Mouse (Mus musculus) Patski (cell line): ENCODE results near the gene Trcg1. TPM values are rescaled to one million over a fixed set of nuclear protein-coding genes. Genes with fewer than 3 reads are reported as not detected.
A peak's percentile ranks its signal among the peaks of the same experiment; 100 is the strongest.
"Not testable (repeated sequence)": the region's sequence is repeated elsewhere in the genome, so short reads cannot be mapped to it uniquely, and the experiment has no call there.

Source experiments
- ATAC-seq: fragments of 100-300 bp; one replicate; pipeline ENCODE4 v1.8.0; 2021
- CTCF ChIA-PET: fragments of 350-600 bp; sonication (Branson Sonifier 250); formaldehyde crosslinking; loops from one replicate; lab custom pipeline; 2022; ENCODE audit warnings: inconsistent platforms; lab: Charles Lee
- POLR2A ChIA-PET: fragments of 350-600 bp; sonication (Branson Sonifier 250); formaldehyde crosslinking; loops from one replicate; lab custom pipeline; 2022; ENCODE audit warnings: antibody characterized with exemption, inconsistent platforms; lab: Charles Lee
- DNase-seq: peaks from one replicate; pipeline ENCODE4 v3.0.0-alpha.2; 2011; ENCODE audit warnings: low read depth, low spot score
- H3K27me3 ChIP-seq: fragments of 371-371 bp; one replicate; pipeline ENCODE4 v1.5.1; 2021
- CTCF ChIP-seq: fragments of 100-300 bp; IDR thresholded peaks from one replicate; pipeline ENCODE4 v1.5.1; 2021
- in situ Hi-C: fragments of 300-500 bp; cut with MboI; formaldehyde crosslinking; loops from 3 replicates; pipeline ENCODE4 v1.11.1; 2018; ENCODE audit warnings: low pct_unique_long_range_greater_than_20kb, mixed read lengths
- polyA plus RNA-seq: library from polyadenylated mRNA; unstranded; gene quantifications from one replicate; pipeline ENCODE4 v1.2.3, GENCODE M21; 2021

Gene Trcg1
- polyA plus RNA-seq, 1 experiment from 2014 or later = not detected

GRCm38 (mm10) chr9:57219511-57219910 lies 16.8 kb upstream of the Trcg1 start:
- in situ Hi-C loops = loop anchor here (10.0 kb wide), 2 partner anchors 165 to 325 kb away; no protein-coding TSS in a partner anchor
- ChIA-PET CTCF (interaction anchor here (1.4 to 2.0 kb wide), 3 partner anchors 10 to 326 kb away, joined by 3 to 7 read pairs (median 4); no protein-coding TSS in a partner anchor), POLR2A (interaction anchor here (0.7 kb wide), 1 partner anchor 246 kb away, joined by 4 read pairs; no protein-coding TSS in a partner anchor)
- DNase-seq = no peak
- no peaks in the 10 kb centered on the region for H3K27me3 ChIP-seq
- no peak for TF ChIP-seq CTCF
- ATAC-seq = no peak

- POLR2A ChIA-PET = interaction anchor here (0.7 kb wide), 1 partner anchor 245 kb away, joined by 4 read pairs; no protein-coding TSS in a partner anchor
- ATAC-seq = no peak
- TF ChIP-seq CTCF = peak; percentile 68
- CTCF ChIA-PET = interaction anchor here (0.7 to 2.0 kb wide), 7 partner anchors 9 to 329 kb away, joined by 3 to 7 read pairs (median 3); no protein-coding TSS in a partner anchor
- DNase-seq = no peak
- in situ Hi-C loops = no loop called here
- H3K27me3 ChIP-seq = no peaks in the 10 kb centered on the region
Measured at GRCm38 (mm10) chr9:57220356-57220755, 16.0 kb upstream of the Trcg1 start.

GRCm38 (mm10) chr9:57223341-57223740 lies 13.0 kb upstream of the Trcg1 start:
- in situ Hi-C loops = no loop called here
- CTCF ChIA-PET = no interaction called here
- POLR2A ChIA-PET = no interaction called here
- no peak for DNase-seq
- H3K27me3 ChIP-seq = no peaks in the 10 kb centered on the region
- no peak for TF ChIP-seq CTCF
- ATAC-seq = no peak

DNA sequence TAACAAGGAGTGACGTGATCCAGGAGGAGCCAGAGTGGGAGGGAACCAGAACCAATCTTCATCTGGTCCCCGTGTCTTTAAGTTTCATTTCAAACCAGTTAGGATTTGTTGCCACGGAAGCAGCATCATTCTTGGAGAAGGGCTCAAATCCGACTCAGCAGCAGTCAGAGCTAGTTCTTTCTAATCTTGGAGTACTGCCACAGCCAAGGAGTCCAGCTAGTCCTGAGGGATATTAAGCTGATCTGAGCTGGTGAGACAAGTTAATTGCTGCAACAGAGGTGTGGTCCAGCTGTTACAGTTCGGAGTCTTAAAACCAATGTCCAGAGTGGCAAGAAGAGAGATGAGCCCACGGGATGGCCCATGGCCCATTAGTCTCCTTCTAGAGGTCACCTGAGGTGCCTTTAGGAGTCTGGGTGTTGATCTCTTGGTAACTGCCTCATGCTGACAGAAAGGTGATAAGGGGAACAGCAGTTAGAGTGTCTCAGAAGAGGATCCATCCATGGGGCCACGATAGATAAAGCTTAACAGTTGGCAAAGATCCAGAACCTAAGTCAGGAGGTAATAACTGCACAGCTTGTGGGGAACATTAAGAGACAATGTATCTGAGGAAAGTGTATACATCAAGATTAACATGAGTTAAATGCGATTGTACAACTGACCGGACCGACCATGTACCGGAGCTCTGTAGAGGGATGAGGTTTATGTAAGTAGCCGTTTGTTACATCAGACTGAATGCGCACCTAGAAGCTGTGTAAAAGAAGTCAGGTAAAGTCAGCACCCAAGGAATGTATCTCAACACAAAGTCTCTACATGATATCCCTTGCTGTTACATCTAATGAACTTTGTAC lies 10.4 kb upstream of the Trcg1 start:
- DNase-seq = no peak
- ChIA-PET CTCF (interaction anchor here (0.8 to 1.2 kb wide), 2 partner anchors 16 to 20 kb away, joined by 3 read pairs; no protein-coding TSS in a partner anchor), POLR2A (no interaction called here)
- TF ChIP-seq CTCF = no peak
- no peak for ATAC-seq
- in situ Hi-C loops = no loop called here
- no peaks in the 10 kb centered on the region for H3K27me3 ChIP-seq

- CTCF ChIA-PET = interaction anchor here (1.2 kb wide), 1 partner anchor 20 kb away, joined by 3 read pairs; no protein-coding TSS in a partner anchor
- POLR2A ChIA-PET, in situ Hi-C loops, ATAC-seq, H3K27me3 ChIP-seq, DNase-seq: not testable (repeated sequence)
Measured at GRCm38 (mm10) chr9:57226628-57227122, 9.7 kb upstream of the Trcg1 start.

DNA sequence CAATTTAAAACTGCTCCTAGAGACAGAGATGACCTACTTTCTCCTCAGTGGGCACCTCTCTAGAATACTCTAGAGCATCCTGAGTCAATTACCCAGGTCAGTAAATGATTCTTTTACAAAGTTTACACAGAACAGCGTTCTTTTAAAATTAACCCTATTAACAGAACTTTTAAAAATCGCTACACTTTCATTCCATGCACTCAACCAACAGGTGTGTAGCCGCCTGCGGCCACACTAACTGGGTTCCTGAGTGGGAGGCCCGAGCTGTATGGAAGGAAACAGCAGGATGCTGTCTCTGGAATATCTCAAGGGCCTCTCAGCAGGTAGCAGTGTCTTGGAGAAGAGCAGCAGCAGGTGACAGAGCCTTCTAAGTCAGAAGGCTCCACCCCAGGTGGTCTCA lies 9.2 kb upstream of the Trcg1 start:
- no peak for TF ChIP-seq CTCF
- CTCF ChIA-PET = interaction anchor here (1.2 kb wide), 1 partner anchor 19 kb away, joined by 3 read pairs; no protein-coding TSS in a partner anchor
- no peak for ATAC-seq
- H3K27me3 ChIP-seq = no peaks in the 10 kb centered on the region
- in situ Hi-C loops = no loop called here
- POLR2A ChIA-PET = no interaction called here
- no peak for DNase-seq

DNA sequence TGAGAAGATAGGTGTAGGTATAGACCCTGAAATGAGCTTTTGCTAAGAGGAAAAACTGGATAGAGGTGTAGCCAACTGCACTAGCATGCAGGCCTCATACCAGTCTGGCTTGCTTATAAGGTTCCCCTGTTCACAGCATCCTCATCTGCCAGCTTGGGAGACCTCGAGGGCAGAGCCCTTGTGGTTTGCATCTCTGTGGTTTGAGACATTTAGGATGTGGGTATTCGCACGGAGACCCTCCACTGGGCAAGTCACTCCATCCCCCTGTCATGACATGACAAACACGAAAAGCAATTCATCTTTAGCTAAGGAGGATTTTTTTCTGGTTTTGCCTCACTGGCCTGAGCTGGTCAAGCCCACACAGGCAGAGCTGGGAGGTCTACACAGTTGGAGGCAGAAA lies 8.2 kb upstream of the Trcg1 start:
- in situ Hi-C loops = no loop called here
- no peak for ATAC-seq
- no peak for DNase-seq
- CTCF ChIA-PET = interaction anchor here (1.6 to 2.2 kb wide), 2 partner anchors 8 to 9 kb away, joined by 4 to 7 read pairs; no protein-coding TSS in a partner anchor
- POLR2A ChIA-PET = interaction anchor here (0.9 kb wide), 1 partner anchor 26 kb away, joined by 3 read pairs; no protein-coding TSS in a partner anchor
- TF ChIP-seq CTCF = no peak
- no peaks in the 10 kb centered on the region for H3K27me3 ChIP-seq

- ATAC-seq (no peak), DNase-seq (no peak)
- no peaks in the 10 kb centered on the region for H3K27me3 ChIP-seq
- POLR2A ChIA-PET = interaction anchor here (0.6 kb wide), 1 partner anchor 306 kb away, joined by 4 read pairs; no protein-coding TSS in a partner anchor
- in situ Hi-C loops = loop anchor here (10.0 kb wide), 1 partner anchor 155 kb away; the partner anchor contains the start of gene Sin3a
- CTCF ChIA-PET = interaction anchor here (2.2 kb wide), 1 partner anchor 10 kb away, joined by 7 read pairs; no protein-coding TSS in a partner anchor
- no peak for TF ChIP-seq CTCF
Measured at GRCm38 (mm10) chr9:57229726-57230125, 6.6 kb upstream of the Trcg1 start.

DNA sequence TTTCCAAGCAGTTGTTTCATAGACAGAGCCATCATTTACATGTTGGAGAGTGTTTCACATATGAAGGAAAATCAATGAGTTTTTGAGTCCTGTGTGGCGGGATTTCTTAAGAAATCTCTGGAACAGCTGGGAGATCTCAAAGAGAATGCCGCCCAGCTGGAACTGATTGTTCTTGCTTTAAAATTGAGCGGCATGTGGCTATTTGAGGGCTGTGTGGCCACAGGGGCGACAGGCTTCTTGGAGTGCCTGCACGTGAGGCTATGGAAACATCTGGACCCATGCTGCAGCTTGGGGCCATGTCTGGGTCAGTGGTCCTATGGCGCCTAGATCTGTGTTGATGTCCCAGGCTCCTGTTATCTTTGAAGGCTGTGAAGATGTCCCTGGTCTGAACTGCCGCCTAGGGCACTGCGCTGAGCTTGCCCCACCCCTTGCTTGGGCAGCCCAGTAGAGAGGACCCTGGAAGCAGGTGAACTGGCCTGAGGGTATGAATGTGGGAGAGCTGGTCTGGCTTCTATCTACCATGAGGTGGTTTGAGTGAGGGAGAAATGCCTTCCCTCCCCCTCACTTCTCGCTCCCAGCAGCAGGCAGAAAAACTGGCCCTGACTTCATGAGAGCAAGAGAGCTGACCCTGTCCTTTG lies 6.1 kb upstream of the Trcg1 start:
- DNase-seq (no peak), ATAC-seq (no peak)
- CTCF ChIA-PET = interaction anchor here (2.2 kb wide), 1 partner anchor 10 kb away, joined by 7 read pairs; no protein-coding TSS in a partner anchor
- POLR2A ChIA-PET = interaction anchor here (0.5 to 0.6 kb wide), 2 partner anchors 306 kb away, joined by 4 to 5 read pairs; no protein-coding TSS in a partner anchor
- no peaks in the 10 kb centered on the region for H3K27me3 ChIP-seq
- no peak for TF ChIP-seq CTCF
- in situ Hi-C loops = loop anchor here (10.0 kb wide), 1 partner anchor 155 kb away; the partner anchor contains the start of gene Sin3a
